Mouse (Mus musculus): ENCODE results near the gene Gm28372. TPM values are rescaled to one million over a fixed set of nuclear protein-coding genes. Genes with fewer than 3 reads are reported as not detected.
A peak's percentile ranks its signal among the peaks of the same experiment; 100 is the strongest.
"Not testable (repeated sequence)": the region's sequence is repeated elsewhere in the genome, so short reads cannot be mapped to it uniquely, and the experiment has no call there.

Gm28372 gene
- total RNA-seq (2021) (not detected), polyA plus RNA-seq (2012; rRNA removed) (not detected in 2 replicates)
- long read RNA-seq, result 0 reads

DNA sequence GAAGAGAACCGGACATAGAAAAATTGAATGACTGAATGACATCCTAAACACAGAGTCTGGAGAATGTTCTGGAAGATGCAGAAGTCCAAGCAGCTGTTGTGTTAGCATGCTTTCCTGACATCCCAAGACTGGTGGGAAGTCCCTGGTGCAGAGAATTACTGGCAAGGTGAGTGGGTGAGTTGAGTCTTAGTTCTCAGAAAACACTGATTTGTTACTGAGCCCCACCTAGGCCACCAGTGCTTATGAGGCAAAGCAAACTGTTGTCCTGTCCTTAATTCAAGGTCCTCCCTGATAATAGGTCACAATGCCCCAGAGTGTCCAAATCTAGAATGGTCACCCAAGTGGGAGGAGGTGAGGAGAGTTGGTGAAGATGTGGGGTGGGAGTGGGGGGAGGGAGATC is at the start of gene Gm28372, which contains the start of gene 1700020A23Rik:
Gene Gm28372, plus strand, starts transcription at position 301 of the 400 bp plus-strand sequence.
Gene 1700020A23Rik, plus strand, starts transcription at position 321 of the 400 bp plus-strand sequence.
- DNase-seq, result no peak

- no peak for DNase-seq
Measured at GRCm38 (mm10) chr2:130357551-130357950, 47.5 kb upstream of the Gm28372 start.

GRCm38 (mm10) chr2:130358852-130359251 is 46.2 kb upstream of the Gm28372 start:
- DNase-seq, result no peak

- DNase-seq, result peak; percentile 67
Measured at GRCm38 (mm10) chr2:130362511-130363026, 42.5 kb upstream of the Gm28372 start.

- no peak for DNase-seq
Measured at GRCm38 (mm10) chr2:130365211-130366094, 39.6 kb upstream of the Gm28372 start.

DNA sequence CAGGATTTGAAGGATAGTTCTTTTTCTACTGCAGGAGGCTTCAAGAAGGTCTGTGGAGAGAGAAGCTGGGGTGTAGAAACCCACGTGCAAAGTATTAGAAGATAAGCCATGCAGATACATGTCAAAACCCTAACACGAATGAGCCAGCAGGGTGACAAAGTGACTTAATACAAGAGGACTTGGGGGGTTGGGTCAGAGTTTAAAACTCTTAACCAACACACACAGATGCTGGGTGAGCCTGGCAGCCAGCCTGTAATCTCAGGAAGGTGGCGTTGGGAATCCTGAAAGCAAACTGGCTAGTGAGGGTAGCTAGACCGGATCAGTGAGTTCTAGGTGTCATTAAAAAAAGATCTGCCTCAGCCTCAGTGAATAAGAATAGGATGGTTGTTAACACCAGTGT is 37.7 kb upstream of the Gm28372 start:
- no peak for DNase-seq

- not testable (repeated sequence) for DNase-seq
Measured at GRCm38 (mm10) chr2:130373026-130373425, 32.0 kb upstream of the Gm28372 start.

- no peak for DNase-seq
Measured at GRCm38 (mm10) chr2:130374951-130375350, 30.1 kb upstream of the Gm28372 start.

DNA sequence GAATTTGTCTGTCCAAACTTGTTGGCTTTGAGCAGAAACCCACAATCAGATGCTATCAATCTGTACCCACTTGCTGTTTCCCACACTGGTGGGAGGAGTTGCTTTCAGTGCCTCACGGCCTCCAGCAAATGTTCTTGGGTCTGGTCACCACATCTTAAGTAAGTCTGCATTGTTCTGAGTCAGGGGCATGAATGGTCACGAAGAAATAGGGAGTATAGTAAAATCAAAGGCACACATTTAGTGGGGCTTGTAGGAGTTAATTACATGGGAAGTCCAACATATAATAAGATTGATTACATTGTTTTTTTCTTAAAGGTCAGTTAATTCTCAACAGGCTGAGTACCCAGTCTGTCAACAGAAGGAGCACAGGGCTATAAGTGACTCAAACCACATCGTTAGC is 21.8 kb upstream of the Gm28372 start:
- no peak for DNase-seq

- DNase-seq, result no peak
Measured at GRCm38 (mm10) chr2:130383895-130384294, 21.1 kb upstream of the Gm28372 start.

DNA sequence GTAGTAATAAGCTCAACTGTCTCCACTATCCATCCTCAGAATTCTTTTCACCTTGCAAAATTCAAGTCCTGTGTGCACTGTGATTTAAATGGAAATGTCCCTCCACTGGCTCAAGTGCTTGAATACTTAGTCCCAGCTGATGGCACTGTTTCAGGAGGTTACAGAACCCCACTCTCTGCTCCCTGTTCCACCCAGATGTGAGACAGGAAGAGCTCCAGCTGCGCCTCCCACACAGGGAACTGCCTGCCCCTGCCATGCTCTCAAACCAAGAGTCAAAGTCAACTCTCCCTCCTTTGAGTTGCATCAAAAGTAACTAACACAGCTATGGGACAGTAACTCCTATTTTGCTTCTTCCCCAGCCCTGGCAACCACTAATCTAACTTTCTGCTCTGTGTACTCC is 18.8 kb upstream of the Gm28372 start:
- no peak for DNase-seq

- DNase-seq, result no peak
Measured at GRCm38 (mm10) chr2:130388796-130389195, 16.2 kb upstream of the Gm28372 start.

DNA sequence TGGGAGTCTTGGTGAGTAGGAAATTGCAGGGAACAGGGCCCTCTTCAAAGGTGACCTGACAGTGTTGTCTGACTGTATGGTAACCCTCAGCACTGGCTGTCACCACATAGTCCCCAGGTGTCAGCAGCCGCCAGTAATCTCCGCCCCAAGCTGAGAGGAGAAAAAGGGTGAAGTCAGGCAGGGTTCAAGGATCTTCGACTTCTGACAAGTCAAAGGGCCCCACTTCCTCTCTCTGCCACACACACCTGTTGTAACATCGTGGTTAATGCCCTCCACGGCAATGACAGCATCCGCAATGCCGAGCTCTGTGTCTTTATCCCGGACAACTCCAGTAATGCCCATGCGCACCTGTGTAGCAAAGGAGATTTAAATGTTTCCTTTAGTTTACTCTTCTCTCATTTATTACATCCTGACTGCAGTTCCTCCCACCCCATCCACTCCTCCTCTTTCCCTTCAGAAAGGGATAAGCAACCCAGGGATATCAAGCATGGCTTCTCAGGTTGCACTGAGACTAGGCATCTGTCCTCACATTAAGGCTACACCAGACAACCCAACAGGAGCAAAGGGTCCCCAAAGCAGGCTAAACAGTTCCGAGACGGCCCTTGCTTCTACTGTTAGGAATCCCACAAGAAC is 13.9 kb upstream of the Gm28372 start:
- no peak for DNase-seq

- DNase-seq, result no peak
Measured at GRCm38 (mm10) chr2:130392836-130393235, 12.2 kb upstream of the Gm28372 start.

DNA sequence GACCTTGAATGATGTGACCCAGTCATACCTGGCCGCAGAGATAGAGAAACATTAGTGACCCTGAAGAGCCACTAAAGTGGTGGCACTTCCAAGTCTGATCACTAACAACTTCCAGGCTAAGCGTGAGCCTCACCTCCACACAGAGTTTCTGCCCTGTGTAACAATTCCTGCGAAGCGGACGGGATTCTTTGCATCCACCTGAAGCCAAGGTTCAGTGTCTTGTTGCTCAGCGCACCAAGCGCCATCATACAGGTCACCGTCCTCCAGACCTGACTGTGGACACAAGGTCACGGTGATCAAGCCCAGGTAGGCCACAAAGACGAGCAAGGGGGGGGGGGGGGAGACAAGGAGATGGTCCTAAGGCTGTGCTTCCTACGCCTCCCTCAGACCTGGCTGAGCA is 9.3 kb upstream of the Gm28372 start:
- no peak for DNase-seq

- DNase-seq, result no peak
Measured at GRCm38 (mm10) chr2:130397186-130397985, 7.7 kb upstream of the Gm28372 start, which contains the start of gene Cpxm1. Gene Cpxm1 (minus strand): TSS chr2:130397574.

- peak; percentile 33 for DNase-seq
Measured at GRCm38 (mm10) chr2:130398091-130398490, 6.9 kb upstream of the Gm28372 start.

- DNase-seq, result no peak
Measured at GRCm38 (mm10) chr2:130400046-130400445, 5.0 kb upstream of the Gm28372 start.

GRCm38 (mm10) chr2:130401891-130402290 is 3.1 kb upstream of the Gm28372 start:
- DNase-seq, result no peak

DNA sequence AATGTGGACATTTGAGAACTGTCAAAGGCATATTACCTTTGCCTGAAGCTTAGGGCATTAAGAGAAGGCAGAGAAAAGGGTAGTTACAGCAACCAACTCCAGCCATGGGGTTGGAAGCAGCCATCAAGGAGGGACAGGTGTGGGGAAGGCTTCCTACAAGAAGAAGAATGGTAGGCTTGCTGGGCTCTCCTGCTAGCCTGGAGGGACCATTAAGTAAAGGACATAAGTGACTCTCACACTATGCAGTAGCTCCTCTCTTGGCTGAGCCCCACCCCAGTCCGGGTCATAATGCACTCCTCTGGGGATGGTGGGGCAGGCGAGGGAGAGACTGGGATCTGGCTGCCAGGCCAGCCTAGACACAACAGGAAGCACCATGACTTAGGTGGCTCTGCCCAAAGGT is 1.1 kb downstream of the Gm28372 start, which contains the start of gene Tmem239:
Gene Tmem239, plus strand, starts transcription at position 301 of the 400 bp plus-strand sequence.
- no peak for DNase-seq

- no peak for DNase-seq
Measured at GRCm38 (mm10) chr2:130408194-130408593, 3.2 kb downstream of the Gm28372 start.

Measured in adrenal gland, adult 2 months (tissue).